Mouse (Mus musculus): ENCODE measurements around the gene Slc25a53. TPM values are rescaled to one million over a fixed set of nuclear protein-coding genes. Genes with fewer than 3 reads are reported as not detected.

Gene Slc25a53
- 5.3 TPM for polyA plus RNA-seq (2014; fragmentation: Illumina TruSeq; extraction: RNeasy Lipid Tissue Mini Kit (QIAGEN cat#74804); ENCODE audit: low read depth, low replicate concordance)

DNA sequence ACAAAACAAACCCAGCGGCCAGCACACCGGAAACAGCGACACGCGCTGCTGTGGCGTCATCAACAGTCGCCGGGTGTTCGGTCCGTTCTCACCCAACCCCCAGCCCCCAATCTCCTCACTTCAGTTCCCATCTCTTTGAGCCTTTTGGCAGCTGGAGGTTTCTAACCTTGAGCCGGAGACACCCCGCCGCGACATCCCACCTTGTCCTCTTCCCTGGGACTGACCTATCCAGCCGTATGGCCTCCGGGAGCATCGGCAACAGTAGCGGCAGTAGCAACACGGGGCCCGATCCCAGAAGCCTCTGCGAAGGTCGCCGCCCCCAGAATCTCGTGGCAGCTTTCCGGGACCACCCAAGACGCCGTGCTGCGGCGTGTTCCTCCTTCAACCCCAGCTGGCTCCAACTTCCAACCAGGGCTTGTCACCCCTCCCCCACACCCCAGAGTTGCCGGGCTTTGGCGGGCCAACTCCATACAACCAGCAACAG, at the start of gene Slc25a53:
Gene Slc25a53, minus strand, starts transcription at position 303 of the 484 bp plus-strand sequence.

DNA sequence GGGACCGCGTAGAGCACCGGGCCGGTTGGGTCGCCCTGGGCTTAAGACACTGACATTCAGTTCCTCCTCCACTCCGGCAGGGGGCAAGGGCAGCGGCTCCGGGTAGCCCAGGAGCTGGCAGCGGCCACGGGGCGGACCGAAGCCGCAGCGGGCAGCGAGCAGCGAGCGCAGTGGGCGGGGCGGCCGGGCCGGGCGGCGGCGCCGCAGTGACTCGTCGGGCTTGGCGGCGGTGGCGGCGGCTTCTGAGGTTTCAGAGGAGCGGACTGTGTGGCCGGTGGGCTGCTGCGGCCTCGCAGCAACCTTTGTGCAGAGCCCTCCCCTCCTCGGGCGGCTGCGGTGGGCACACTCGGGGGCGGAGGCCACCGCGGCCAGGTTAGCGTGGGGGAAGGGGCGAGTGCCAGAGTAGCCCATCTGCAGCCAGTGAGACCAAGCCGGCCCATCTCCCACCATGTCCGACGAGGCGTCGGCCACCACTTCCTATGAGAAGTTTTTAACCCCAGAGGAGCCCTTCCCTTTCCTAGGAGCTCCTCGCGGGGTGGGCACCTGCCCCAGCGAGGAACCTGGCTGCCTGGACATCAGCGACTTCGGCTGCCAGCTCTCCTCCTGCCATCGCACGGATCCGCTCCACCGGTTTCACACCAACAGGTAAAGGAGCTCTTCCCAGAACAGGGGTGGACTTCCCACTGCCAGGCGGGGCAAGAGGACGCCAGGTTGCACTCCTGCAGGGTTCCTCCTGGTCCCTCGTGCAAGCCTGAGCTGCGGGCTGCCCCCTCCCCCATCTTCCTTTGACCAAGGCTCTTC, 11.5 kb upstream of the Slc25a53 start, which contains the start of gene Fam199x:
Gene Fam199x, plus strand, starts transcription at position 170 of the 801 bp plus-strand sequence.

DNA sequence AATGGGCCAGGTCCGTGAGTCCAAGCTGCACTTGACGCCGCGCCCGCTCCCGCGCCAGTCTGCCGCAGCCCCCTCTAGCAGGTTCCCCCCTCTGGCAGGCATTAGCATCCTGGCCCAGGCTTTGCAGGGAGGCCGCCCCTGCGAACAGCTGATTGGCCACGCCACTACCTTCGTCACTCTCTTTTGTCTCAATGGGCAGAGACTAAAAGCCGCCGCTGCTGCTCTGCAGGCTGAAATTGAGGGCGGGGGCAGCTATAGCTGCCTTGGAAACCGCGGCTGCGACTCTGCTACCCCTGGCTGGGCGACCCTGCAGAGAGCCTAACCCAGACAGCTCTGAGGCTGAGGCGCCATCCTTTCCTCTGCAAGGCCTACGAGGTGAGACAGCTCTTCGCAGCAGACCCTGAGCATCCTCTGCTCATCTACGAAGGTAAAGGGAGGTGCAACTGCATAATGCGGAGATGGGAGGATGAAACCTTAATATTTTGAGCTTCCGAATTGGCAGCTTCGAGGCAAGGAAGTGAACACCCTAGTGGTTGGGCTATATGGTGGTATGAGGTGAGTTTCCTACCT, 45.0 kb downstream of the Slc25a53 start, which contains the start of gene Zcchc18:
Gene Zcchc18, plus strand, starts transcription at position 178 of the 570 bp plus-strand sequence.

DNA sequence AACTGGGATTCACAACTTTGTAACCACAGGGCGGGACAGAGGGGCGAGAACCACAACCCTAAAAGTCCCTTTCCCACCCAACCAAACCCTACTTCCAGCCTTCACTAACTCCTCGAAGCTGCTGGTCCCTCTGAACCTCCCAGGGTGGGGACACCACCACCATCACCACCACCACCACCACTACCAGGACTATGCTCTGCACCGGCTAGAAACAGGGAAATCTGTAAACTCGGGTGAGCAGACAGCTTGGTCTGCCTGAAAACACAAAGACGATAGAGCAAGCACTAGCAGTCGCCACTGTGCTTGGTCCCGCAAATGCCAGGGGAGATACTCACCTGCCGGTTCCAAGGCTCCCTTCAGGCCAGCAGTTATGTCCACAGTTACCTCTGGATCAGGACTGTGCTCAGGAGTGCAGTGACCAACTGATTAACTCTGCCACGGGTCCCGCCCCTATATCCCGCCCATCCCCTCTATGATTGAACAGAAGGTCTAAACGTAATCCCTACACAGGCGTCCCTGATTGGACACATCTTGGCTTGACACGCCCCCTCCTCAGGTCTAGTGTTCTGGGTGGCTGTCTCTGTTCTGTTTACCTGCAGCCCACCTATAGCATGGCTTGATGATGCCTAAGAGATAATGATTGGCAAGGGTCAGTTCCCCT, 61.5 kb downstream of the Slc25a53 start, which contains the start of the genes Tmsb15l and Tmsb15b1:
Gene Tmsb15l, minus strand, starts transcription at position 446 of the 661 bp plus-strand sequence.
Gene Tmsb15b1, minus strand, starts transcription at position 451 of the 661 bp plus-strand sequence.

DNA sequence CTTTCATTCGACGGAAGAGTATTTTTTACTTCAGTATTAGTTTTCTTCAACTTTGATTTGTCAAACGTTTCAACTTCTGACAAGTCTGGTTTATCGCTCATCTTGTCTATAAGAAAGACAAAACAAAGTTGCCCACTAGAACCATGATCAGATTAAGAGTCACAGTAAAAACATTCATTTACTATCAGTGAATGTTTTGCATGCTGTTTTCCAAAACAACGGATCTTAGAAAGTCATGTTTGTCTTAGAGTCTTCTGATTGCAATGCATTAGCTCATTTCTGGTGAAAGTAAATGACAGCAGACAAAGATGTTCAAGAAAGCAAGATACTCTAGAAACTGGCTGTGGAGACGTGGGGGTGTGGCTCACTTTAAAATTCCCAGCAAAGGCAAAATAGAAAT, 62.7 kb downstream of the Slc25a53 start, which contains the start of gene Tmsb15b2:
Gene Tmsb15b2, minus strand, starts transcription at position 101 of the 400 bp plus-strand sequence.

Other genes with a start within 250 kb of the Slc25a53 start
- 13.0 TPM for gene Plp1, start 215.6 kb downstream of the Slc25a53 start, polyA plus RNA-seq (2014; fragmentation: Illumina TruSeq; extraction: RNeasy Lipid Tissue Mini Kit (QIAGEN cat#74804); ENCODE audit: low read depth, low replicate concordance)
- gene Rab9b, start 169.5 kb downstream of the Slc25a53 start, polyA plus RNA-seq (2014; fragmentation: Illumina TruSeq; extraction: RNeasy Lipid Tissue Mini Kit (QIAGEN cat#74804); ENCODE audit: low read depth, low replicate concordance) = 2.1 TPM
- gene H2bfm, start 111.0 kb downstream of the Slc25a53 start, polyA plus RNA-seq (2014; fragmentation: Illumina TruSeq; extraction: RNeasy Lipid Tissue Mini Kit (QIAGEN cat#74804); ENCODE audit: low read depth, low replicate concordance) = 3.1 TPM
- gene Tmsb15b2, start 62.8 kb downstream of the Slc25a53 start, polyA plus RNA-seq (2014; fragmentation: Illumina TruSeq; extraction: RNeasy Lipid Tissue Mini Kit (QIAGEN cat#74804); ENCODE audit: low read depth, low replicate concordance) = 323 TPM
- gene Tmsb15l, start 61.4 kb downstream of the Slc25a53 start, polyA plus RNA-seq (2014; fragmentation: Illumina TruSeq; extraction: RNeasy Lipid Tissue Mini Kit (QIAGEN cat#74804); ENCODE audit: low read depth, low replicate concordance) = 23.9 TPM
- 129 TPM for gene Tmsb15b1, start 61.4 kb downstream of the Slc25a53 start, polyA plus RNA-seq (2014; fragmentation: Illumina TruSeq; extraction: RNeasy Lipid Tissue Mini Kit (QIAGEN cat#74804); ENCODE audit: low read depth, low replicate concordance)
- gene Zcchc18, start 45.1 kb downstream of the Slc25a53 start, polyA plus RNA-seq (2014; fragmentation: Illumina TruSeq; extraction: RNeasy Lipid Tissue Mini Kit (QIAGEN cat#74804); ENCODE audit: low read depth, low replicate concordance) = 3.0 TPM
- gene Fam199x, start 11.3 kb upstream of the Slc25a53 start, polyA plus RNA-seq (2014; fragmentation: Illumina TruSeq; extraction: RNeasy Lipid Tissue Mini Kit (QIAGEN cat#74804); ENCODE audit: low read depth, low replicate concordance) = 2.9 TPM
- gene Esx1, start 83.8 kb upstream of the Slc25a53 start, polyA plus RNA-seq (2014; fragmentation: Illumina TruSeq; extraction: RNeasy Lipid Tissue Mini Kit (QIAGEN cat#74804); ENCODE audit: low read depth, low replicate concordance) = 5.6 TPM